Mouse (Mus musculus): ENCODE results near the gene Gm37240. TPM values are rescaled to one million over a fixed set of nuclear protein-coding genes. Genes with fewer than 3 reads are reported as not detected.

Gm37240 gene
- polyA plus RNA-seq, 1 experiment, result 1.9 TPM

GRCm38 (mm10) chr3:85885906-85886305 is 1.4 kb downstream of the Gm37240 start:
- Histone ChIP-seq H3K4me3 (ENCODE audit: insufficient read depth, low read length) (no peak overlapping the region), H3K4me1 (ENCODE audit: control insufficient read depth, insufficient read depth, low read length) (peaks cover 2% of the 10 kb centered on the region; the same call in 1 of the 2 replicates), H3K27ac (ENCODE audit: insufficient read depth, low read length) (no peak overlapping the region)
- TF ChIP-seq POLR2A (IDR thresholded peaks at IDR 0.05; ENCODE audit: low read depth, low read length), result no peak
- TF ChIP-seq CTCF (IDR thresholded peaks at IDR 0.05; ENCODE audit: borderline replicate concordance, insufficient read depth, low read length), result no peak

- Histone ChIP-seq H3K4me1 (ENCODE audit: control insufficient read depth, insufficient read depth, low read length) (peaks cover 3% of the 10 kb centered on the region; the same call in 1 of the 2 replicates), H3K4me3 (ENCODE audit: insufficient read depth, low read length) (no peak overlapping the region), H3K27ac (ENCODE audit: insufficient read depth, low read length) (peak overlapping the region; percentile 22; the same call in 1 of the 2 replicates)
- TF ChIP-seq POLR2A (IDR thresholded peaks at IDR 0.05; ENCODE audit: low read depth, low read length) (no peak), CTCF (IDR thresholded peaks at IDR 0.05; ENCODE audit: borderline replicate concordance, insufficient read depth, low read length) (no peak)
Observed at GRCm38 (mm10) chr3:85880687-85881086, 6.6 kb downstream of the Gm37240 start.

GRCm38 (mm10) chr3:85880068-85880467 is 7.2 kb downstream of the Gm37240 start:
- Histone ChIP-seq H3K27ac (ENCODE audit: insufficient read depth, low read length) (no peak overlapping the region), H3K4me3 (ENCODE audit: insufficient read depth, low read length) (no peak overlapping the region), H3K4me1 (ENCODE audit: control insufficient read depth, insufficient read depth, low read length) (peaks cover 3% of the 10 kb centered on the region; the same call in 1 of the 2 replicates)
- TF ChIP-seq POLR2A (IDR thresholded peaks at IDR 0.05; ENCODE audit: low read depth, low read length) (no peak), CTCF (IDR thresholded peaks at IDR 0.05; ENCODE audit: borderline replicate concordance, insufficient read depth, low read length) (no peak)

DNA sequence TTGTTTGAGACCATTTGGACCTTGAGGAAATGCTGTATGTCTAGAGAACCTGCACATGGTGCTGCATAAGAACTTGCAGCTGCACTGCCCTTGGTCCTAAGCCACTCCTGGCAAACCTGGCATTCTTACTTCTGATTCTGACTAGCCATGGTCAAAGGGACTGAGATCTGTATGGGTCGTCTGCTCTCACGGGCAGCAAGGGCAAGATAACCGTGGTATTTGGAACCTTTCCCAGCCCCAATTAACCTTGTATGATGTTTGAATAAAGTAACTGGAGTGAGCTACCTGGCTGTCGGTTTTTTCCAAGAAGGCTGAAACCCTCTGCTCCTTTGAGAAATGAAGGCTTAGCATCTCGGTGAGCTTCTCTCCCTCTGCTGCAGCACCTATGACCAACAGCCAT is 8.4 kb downstream of the Gm37240 start:
- TF ChIP-seq POLR2A (IDR thresholded peaks at IDR 0.05; ENCODE audit: low read depth, low read length), result no peak
- no peak for TF ChIP-seq CTCF (IDR thresholded peaks at IDR 0.05; ENCODE audit: borderline replicate concordance, insufficient read depth, low read length)
- Histone ChIP-seq H3K4me3 (ENCODE audit: insufficient read depth, low read length) (no peak overlapping the region), H3K27ac (ENCODE audit: insufficient read depth, low read length) (no peak overlapping the region), H3K4me1 (ENCODE audit: control insufficient read depth, insufficient read depth, low read length) (peaks cover 3% of the 10 kb centered on the region; the same call in 1 of the 2 replicates)

GRCm38 (mm10) chr3:85863996-85864395 is 23.3 kb downstream of the Gm37240 start:
- TF ChIP-seq POLR2A (IDR thresholded peaks at IDR 0.05; ENCODE audit: low read depth, low read length) (no peak), CTCF (IDR thresholded peaks at IDR 0.05; ENCODE audit: borderline replicate concordance, insufficient read depth, low read length) (no peak)
- Histone ChIP-seq H3K4me1 (ENCODE audit: control insufficient read depth, insufficient read depth, low read length) (no peaks in the 10 kb centered on the region), H3K4me3 (ENCODE audit: insufficient read depth, low read length) (no peak overlapping the region), H3K27ac (ENCODE audit: insufficient read depth, low read length) (no peak overlapping the region)

- Histone ChIP-seq H3K4me3 (ENCODE audit: insufficient read depth, low read length) (no peak overlapping the region), H3K4me1 (ENCODE audit: control insufficient read depth, insufficient read depth, low read length) (no peaks in the 10 kb centered on the region), H3K27ac (ENCODE audit: insufficient read depth, low read length) (no peak overlapping the region)
- no peak for TF ChIP-seq CTCF (IDR thresholded peaks at IDR 0.05; ENCODE audit: borderline replicate concordance, insufficient read depth, low read length)
- no peak for TF ChIP-seq POLR2A (IDR thresholded peaks at IDR 0.05; ENCODE audit: low read depth, low read length)
Observed at GRCm38 (mm10) chr3:85862886-85863285, 24.4 kb downstream of the Gm37240 start.

GRCm38 (mm10) chr3:85860996-85861395 is 26.3 kb downstream of the Gm37240 start:
- TF ChIP-seq POLR2A (IDR thresholded peaks at IDR 0.05; ENCODE audit: low read depth, low read length) (no peak), CTCF (IDR thresholded peaks at IDR 0.05; ENCODE audit: borderline replicate concordance, insufficient read depth, low read length) (no peak)
- Histone ChIP-seq H3K27ac (ENCODE audit: insufficient read depth, low read length) (no peak overlapping the region), H3K4me3 (ENCODE audit: insufficient read depth, low read length) (no peak overlapping the region), H3K4me1 (ENCODE audit: control insufficient read depth, insufficient read depth, low read length) (no peaks in the 10 kb centered on the region)

DNA sequence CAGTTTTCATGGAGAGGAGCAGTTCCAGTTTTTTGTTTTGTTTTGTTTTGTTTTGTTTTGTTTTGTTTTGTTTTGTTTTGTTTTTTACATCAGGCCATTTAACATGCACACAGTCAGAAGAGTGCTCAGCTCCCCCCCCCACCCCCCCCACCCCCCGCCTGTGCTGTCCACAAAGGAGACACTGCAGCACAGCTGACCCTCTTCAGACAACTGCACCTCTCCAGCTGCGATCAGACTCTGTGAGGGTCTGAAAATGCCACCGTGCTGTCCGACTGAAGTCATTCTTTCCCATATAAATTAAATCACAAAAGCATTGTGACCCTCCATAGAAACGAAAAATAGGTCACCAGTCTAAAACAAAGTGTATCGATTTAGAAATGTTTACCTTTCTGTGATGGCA is 28.0 kb downstream of the Gm37240 start:
- Histone ChIP-seq H3K4me1 (ENCODE audit: control insufficient read depth, insufficient read depth, low read length) (no peaks in the 10 kb centered on the region), H3K27ac (ENCODE audit: insufficient read depth, low read length) (no peak overlapping the region), H3K4me3 (ENCODE audit: insufficient read depth, low read length) (no peak overlapping the region)
- TF ChIP-seq CTCF (IDR thresholded peaks at IDR 0.05; ENCODE audit: borderline replicate concordance, insufficient read depth, low read length) (no peak), POLR2A (IDR thresholded peaks at IDR 0.05; ENCODE audit: low read depth, low read length) (no peak)

- no peak overlapping the region for H3K27ac ChIP-seq (ENCODE audit: insufficient read depth, low read length)
- H3K4me3 ChIP-seq (ENCODE audit: insufficient read depth, low read length), result no peak overlapping the region
- H3K4me1 ChIP-seq (ENCODE audit: control insufficient read depth, insufficient read depth, low read length), result no peaks in the 10 kb centered on the region
- no peak for TF ChIP-seq POLR2A (IDR thresholded peaks at IDR 0.05; ENCODE audit: low read depth, low read length)
- no peak for TF ChIP-seq CTCF (IDR thresholded peaks at IDR 0.05; ENCODE audit: borderline replicate concordance, insufficient read depth, low read length)
Observed at GRCm38 (mm10) chr3:85858140-85859135, 28.9 kb downstream of the Gm37240 start.

GRCm38 (mm10) chr3:85857083-85857482 is 30.2 kb downstream of the Gm37240 start:
- no peak for TF ChIP-seq CTCF (IDR thresholded peaks at IDR 0.05; ENCODE audit: borderline replicate concordance, insufficient read depth, low read length)
- TF ChIP-seq POLR2A (IDR thresholded peaks at IDR 0.05; ENCODE audit: low read depth, low read length), result no peak
- Histone ChIP-seq H3K4me1 (ENCODE audit: control insufficient read depth, insufficient read depth, low read length) (no peaks in the 10 kb centered on the region), H3K4me3 (ENCODE audit: insufficient read depth, low read length) (no peak overlapping the region), H3K27ac (ENCODE audit: insufficient read depth, low read length) (no peak overlapping the region)
